Mouse (Mus musculus) embryo, embryonic 11.5 days (tissue): Measurements from ENCODE around the gene Hfm1.

ENCODE experiments used
- DNase-seq: peaks from one replicate; pipeline ENCODE4 v3.0.0-alpha.2; 2012; ENCODE audit warnings: low read depth, low spot score

Hfm1 gene

GRCm38 (mm10) chr5:106925488-106926368, at the start of gene Hfm1:
Gene Hfm1, minus strand, starts transcription at chr5:106926321.
- DNase-seq = peak; percentile 66

- DNase-seq = no peak
Observed at GRCm38 (mm10) chr5:106973883-106974282, 47.8 kb upstream of the Hfm1 start.

DNA sequence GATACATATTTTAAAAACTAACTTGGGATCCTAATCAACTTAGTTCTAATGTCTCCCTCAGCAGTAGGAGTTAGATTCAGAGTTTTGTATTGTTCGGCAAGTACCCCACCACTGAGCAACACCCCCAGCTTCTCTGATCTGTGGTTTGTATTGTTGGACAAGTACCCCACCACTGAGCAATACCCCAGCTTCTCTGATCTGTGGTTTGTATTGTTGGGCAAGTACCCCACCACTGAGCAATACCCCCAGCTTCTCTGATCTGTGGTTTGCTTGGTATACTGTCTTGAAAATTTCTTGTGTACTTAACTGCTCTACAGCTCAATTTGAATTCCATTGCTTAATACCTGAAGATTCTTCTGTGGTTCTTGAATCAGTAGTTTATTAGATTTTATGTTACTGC, 41.5 kb upstream of the Hfm1 start:
- DNase-seq = no peak

GRCm38 (mm10) chr5:106966443-106966842, 40.3 kb upstream of the Hfm1 start:
- DNase-seq = no peak

DNA sequence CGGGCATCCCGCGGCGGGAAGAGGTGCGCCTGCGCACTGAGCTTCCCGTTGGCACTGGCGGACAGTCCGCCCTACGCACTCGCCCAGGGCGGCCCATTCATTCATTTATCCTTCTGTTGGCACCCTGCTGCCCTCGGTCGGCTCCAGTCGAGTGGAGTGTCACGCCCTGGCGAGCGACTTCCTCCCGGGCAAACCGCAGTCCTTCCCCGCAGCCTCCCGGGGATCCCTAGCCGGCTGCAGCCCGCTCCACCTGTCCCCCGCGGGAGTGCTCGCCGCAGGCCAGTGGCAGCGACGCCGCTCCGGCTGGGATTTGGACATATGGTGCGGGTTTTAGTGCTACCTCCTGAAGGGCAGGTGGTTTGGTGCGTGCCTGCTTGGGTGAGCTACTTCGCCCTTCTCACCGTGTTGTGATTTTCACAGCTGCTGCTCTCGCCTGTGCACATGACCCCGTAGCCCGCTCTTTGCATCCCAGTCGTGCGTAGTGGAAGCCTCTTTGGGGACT, 38.4 kb upstream of the Hfm1 start:
- DNase-seq = no peak

DNA sequence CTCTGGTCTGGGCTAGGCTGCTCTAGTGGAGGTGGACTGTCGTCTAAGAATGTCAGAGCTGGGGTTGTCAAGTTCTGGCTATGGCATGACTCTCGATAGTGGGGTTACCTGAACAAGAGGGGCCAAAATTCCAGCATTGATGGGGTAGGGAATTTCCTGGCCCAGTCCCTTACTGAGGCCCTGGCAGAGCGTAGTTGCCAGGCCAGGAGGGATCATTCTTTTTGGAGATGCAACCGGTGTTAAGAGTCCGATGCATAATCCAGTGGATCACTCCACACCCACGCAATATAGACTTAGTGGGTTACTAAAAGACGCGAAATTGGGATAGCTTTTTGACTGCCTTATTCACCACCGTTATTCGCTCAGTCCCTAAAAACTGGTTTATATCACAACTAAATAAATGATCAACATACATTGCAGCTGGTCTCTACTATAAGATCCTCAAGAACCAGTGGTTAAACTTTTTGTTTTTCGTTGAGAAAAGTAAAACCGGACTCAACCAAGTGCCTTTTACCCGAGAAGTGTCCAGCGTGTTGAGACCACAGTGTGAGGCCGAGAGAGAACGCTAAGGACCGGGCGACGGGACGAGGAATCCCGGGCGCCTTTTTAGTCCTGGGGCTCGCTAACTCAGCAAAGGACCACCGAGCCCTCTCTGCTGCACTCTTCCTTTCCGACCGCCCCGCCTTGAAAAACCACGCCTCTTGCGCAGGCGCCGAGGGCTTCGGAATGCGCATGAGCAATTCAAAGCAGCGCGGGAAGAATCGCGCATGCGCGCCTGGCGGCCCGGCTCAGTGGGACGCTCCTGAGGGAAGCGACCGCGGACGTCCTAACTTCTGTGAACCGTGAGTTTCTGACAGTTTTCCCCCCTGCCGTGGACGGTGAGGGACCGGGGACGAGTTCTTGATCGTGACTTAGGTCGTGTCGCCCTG, 37.7 kb upstream of the Hfm1 start, which contains the start of gene Cdc7:
Gene Cdc7, plus strand, starts transcription at position 739 of the 929 bp plus-strand sequence.
- DNase-seq = peak; percentile 95

- DNase-seq = no peak
Observed at GRCm38 (mm10) chr5:106960451-106960850, 34.3 kb upstream of the Hfm1 start.

DNA sequence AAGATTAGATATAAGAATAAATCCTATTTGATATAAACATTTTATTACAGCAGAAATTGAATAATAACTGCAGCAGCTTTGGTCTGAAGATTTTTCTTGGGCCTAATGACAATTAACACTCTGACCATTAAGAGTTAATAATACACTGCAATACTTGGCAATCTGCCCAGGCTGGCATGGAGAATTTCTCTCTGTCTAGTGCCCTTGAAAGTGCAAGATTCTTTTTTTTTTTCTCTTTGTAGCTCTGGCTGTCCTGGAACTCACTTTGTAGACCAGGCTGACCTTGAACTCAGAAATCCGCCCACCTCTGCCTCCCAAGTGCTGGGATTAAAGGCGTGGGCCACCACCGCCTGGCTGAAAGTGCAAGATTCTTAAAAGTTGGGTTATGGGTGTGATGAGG, 32.9 kb upstream of the Hfm1 start:
- no peak for DNase-seq

DNA sequence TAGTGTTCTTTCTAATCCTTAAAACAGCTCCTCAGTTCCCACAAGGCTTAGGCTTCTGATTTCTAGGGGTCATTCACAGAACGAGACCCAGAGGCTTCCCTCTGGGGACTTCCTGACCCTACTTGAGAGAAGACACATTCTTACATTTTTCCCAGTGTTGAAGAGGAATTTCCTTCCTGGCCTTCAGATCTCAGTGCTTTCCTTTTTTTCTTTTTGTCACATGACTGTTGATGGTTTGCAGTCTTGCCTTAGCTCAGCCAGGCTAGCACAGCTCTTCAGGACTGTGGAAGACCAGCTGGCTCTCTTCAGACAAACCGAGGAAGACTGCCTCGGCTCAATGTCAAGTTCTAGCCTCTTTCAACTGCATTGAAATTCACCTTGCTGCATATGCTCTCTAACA, 30.3 kb upstream of the Hfm1 start:
- DNase-seq = no peak

GRCm38 (mm10) chr5:106948683-106949082, 22.6 kb upstream of the Hfm1 start:
- no peak for DNase-seq

DNA sequence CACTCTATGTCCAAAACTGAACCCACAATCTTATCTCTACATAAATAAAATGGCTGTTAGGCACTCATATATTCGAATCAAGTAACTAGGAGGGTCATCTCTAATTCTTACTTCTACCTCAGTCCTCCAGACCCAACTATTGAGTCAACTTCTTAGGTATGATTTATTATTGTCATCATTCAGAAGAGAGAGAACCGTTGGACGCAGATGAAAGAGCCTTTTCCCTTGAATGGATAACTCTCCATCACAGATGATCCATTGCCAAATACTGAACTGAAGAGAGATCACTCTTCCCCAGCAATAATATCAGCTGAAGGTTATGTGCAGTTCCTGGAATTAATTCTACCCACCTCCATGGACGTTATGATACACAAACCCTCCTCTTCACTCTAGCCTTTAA, 20.2 kb upstream of the Hfm1 start:
- DNase-seq = no peak

- no peak for DNase-seq
Observed at GRCm38 (mm10) chr5:106927996-106928395, 1.9 kb upstream of the Hfm1 start.

- DNase-seq = no peak
Observed at GRCm38 (mm10) chr5:106926369-106926686, 207 bp upstream of the Hfm1 start.

DNA sequence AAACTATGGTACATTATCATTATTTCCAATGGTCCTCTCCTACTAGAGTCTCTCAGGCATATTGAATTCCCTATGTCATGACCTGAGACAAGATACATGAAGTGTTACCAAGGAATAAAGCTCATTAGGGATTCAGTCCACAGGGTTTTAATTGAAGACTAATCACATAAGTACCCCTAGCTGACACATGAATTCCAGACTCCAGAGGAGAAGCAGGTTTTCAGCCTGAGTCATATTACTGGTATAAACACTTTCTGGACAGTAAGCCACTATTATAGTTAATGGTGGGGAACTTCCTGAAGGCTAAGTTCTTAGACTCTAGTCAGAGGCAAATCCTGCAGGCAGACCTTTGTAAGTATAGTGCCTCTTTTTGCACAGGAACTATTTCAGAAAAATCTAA, 6.8 kb downstream of the Hfm1 start:
- no peak for DNase-seq

GRCm38 (mm10) chr5:106896879-106897278, 29.2 kb downstream of the Hfm1 start:
- DNase-seq = no peak

DNA sequence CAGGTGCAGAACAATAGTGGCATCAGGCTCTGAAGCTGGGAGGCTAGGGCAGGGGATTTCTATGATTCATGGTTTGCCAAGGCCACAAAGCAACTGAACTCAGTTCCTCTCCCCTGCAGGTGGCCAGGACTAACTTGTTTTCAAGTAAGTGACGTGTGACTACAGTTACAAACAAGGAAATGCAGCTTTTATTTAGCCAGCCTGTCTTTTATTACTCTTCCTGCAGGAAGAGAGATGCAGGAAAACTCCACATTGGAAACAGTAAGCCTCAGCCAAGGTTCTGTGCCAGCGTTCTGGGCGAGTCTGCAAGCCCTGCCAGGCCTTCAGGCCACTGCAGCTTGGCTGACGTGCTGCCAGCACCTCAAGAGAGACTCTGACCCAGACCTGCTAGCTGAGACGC, 34.3 kb downstream of the Hfm1 start:
- DNase-seq = no peak

DNA sequence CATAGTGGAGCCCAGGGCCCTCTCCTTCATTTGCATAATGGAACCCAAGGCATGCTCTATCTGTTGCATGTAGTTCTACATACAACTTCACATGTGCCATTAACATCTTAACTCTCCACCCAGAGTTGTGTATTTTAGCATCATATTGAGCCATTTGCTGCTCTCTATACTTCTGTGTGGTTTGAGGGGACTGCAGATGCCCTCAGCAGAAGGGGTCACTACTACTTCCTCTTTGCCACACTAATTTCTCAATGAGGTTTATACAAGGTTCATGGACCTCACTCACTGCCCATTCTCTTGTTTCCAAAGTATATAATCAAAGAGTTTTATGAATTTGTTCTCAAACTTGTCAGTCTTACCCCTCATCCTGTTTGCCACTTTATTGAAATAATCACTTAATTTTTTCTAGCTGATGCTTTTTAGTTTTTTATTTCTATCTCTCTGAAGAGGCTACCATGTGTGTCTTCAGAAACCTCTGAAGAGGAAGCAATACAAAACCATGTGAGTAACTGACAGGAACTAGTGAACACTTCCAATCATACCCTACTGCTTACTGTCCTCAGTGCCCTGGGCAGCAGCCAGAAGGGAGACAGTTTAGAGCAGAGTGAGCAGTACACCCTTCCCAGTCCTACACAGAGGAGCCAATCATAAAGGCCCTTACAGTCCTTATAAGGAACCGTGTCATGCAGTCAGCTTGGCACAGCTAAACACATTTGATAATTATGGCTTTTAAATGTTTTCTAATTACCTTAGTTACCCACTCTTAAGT, 38.6 kb downstream of the Hfm1 start:
- DNase-seq = no peak

DNA sequence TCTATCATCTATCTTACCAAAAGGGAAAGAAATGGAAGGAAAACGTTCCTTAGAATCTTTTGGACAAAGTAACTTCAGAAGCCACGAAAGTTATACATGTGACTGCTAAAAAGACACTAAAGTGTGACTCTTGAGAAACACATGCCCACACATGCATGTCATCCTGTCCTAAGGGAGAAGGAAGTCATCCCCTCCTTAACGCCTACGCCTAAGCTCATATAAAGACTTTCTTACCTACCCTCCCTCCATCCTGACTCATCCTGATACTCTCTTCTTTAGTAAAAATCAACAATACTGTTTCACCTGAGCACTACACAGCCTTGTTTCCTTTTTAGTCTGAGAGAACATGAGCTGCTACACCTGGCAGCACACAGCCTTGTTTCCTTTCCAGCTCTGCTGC, 40.6 kb downstream of the Hfm1 start:
- no peak for DNase-seq

DNA sequence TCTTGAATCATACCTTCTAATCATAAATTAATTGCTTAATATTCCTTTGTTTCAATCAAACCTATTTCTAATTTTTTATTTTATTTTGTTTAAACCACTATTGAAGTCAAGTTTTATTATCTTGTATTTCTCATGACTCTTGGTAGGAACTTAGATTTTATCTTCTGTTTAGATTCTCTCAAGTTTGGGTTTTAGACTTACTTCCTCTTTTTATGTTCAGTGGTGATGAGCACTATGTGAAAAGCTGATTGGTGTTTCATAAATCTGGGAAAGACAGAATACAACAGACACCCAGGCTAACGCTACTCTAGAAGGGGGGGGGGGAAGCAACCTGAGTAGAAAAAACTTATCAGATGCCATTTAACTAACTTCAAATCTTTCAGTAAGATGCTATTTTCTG, 49.7 kb downstream of the Hfm1 start:
- DNase-seq = no peak

- DNase-seq = peak; percentile 55
Observed at GRCm38 (mm10) chr5:106860415-106860814, 65.7 kb downstream of the Hfm1 start.

GRCm38 (mm10) chr5:106853284-106853683, 72.8 kb downstream of the Hfm1 start:
- DNase-seq = no peak

GRCm38 (mm10) chr5:106847045-106847444, 79.1 kb downstream of the Hfm1 start:
- no peak for DNase-seq
